Mouse (Mus musculus) hindbrain, embryonic 12.5 days (tissue): ENCODE data around the gene Tmem192. TPM values are rescaled to one million over a fixed set of nuclear protein-coding genes. Genes with fewer than 3 reads are reported as not detected.

ENCODE experiments used
- ATAC-seq: fragments of 200-750 bp; cut with Nextera tagmentation; 2 replicates; pipeline ENCODE4 v1.8.0; 2017; ENCODE audit warnings: moderate TSS enrichment; ENCODE audit not compliant: low FRiP score
- H3K27ac ChIP-seq: fragments of 300-500 bp; sonication (generic); 2 replicates; pipeline ENCODE4 v1.5.1; 2016; ENCODE audit warnings: mild to moderate bottlenecking
- H3K27me3 ChIP-seq: fragments of 300-500 bp; sonication (generic); 2 replicates; pipeline ENCODE4 v1.6.1; 2016; ENCODE audit warnings: mild to moderate bottlenecking
- H3K36me3 ChIP-seq: fragments of 300-500 bp; sonication (generic); 2 replicates; pipeline ENCODE4 v1.6.1; 2016; ENCODE audit warnings: mild to moderate bottlenecking
- H3K4me1 ChIP-seq: fragments of 300-500 bp; sonication (generic); 2 replicates; pipeline ENCODE4 v1.6.1; 2016
- H3K4me2 ChIP-seq: fragments of 300-500 bp; sonication (generic); replicated peaks from 2 replicates; pipeline ENCODE4 v1.6.1; 2016; ENCODE audit warnings: mild to moderate bottlenecking
- H3K4me3 ChIP-seq: fragments of 300-500 bp; sonication (generic); 2 replicates; pipeline ENCODE4 v1.5.1; 2016; ENCODE audit warnings: mild to moderate bottlenecking
- H3K9ac ChIP-seq: fragments of 300-500 bp; sonication (generic); 2 replicates; pipeline ENCODE4 v1.6.1; 2016; ENCODE audit warnings: mild to moderate bottlenecking, moderate library complexity
- H3K9me3 ChIP-seq: fragments of 300-500 bp; sonication (generic); replicated peaks from 2 replicates; pipeline ENCODE4 v1.6.1; 2016; ENCODE audit warnings: mild to moderate bottlenecking
- WGBS: fragments of 180-500 bp; shearing (Covaris S2); methylation state at CpG from one replicate; pipeline ENCODE4 v1.1.7; 2016; 5-methylcytosine and 5-hydroxymethylcytosine counted together
- polyA plus RNA-seq: library from polyadenylated mRNA; unstranded; fragments of >200 nt; fragmentation: Nextera tagmentation; extraction: Ambion mirVana; gene quantifications from 2 replicates; pipeline ENCODE4 v1.2.1, GENCODE M21; 2016

The Tmem192 gene
- polyA plus RNA-seq: 20.6 and 21.6 TPM in 2 replicates

- no peaks in the 10 kb centered on the region; the same call in 1 of the 2 replicates for H3K27me3 ChIP-seq
- peaks cover 6% of the 10 kb centered on the region; the same call in 1 of the 2 replicates for H3K4me1 ChIP-seq
- no peaks in the 10 kb centered on the region for H3K9me3 ChIP-seq
- ATAC-seq: peak; percentile 96
- H3K4me3 ChIP-seq: peak within 1 kb of the TSS; percentile 79
- H3K4me2 ChIP-seq: peak within 1 kb of the TSS; percentile 57
- no peaks in the 10 kb centered on the region for H3K36me3 ChIP-seq
- H3K9ac ChIP-seq: peak within 1 kb of the TSS; percentile 65
- peak within 1 kb of the TSS; percentile 70 for H3K27ac ChIP-seq
- WGBS: 2% methylated on average over 68 of the region's 73 CpGs
Observed at GRCm38 (mm10) chr8:64946820-64947697, at the start of gene Tmem192. Tmem192 (plus strand) TSS chr8:64947185.

- 52% methylated on average over 4 of the region's 4 CpGs for WGBS
- Histone ChIP-seq H3K4me1 (no peaks in the 10 kb centered on the region), H3K9me3 (no peaks in the 10 kb centered on the region)
Observed at GRCm38 (mm10) chr8:64898710-64899109, 48.3 kb upstream of the Tmem192 start.

GRCm38 (mm10) chr8:64900645-64901044 is 46.3 kb upstream of the Tmem192 start:
- no peak overlapping the region for H3K27ac ChIP-seq
- H3K4me3 ChIP-seq: no peak overlapping the region
- no peak for ATAC-seq
- no peaks in the 10 kb centered on the region for H3K4me1 ChIP-seq
- H3K9ac ChIP-seq: no peak overlapping the region
- 90% methylated on average over 3 of the region's 3 CpGs for WGBS
- no peak overlapping the region for H3K4me2 ChIP-seq
- H3K9me3 ChIP-seq: no peaks in the 10 kb centered on the region
- H3K36me3 ChIP-seq: no peaks in the 10 kb centered on the region
- no peaks in the 10 kb centered on the region for H3K27me3 ChIP-seq

More at GRCm38 (mm10) chr8:64898710-64899109, 48.3 kb upstream of the Tmem192 start:
- ATAC-seq: no peak
- H3K36me3 ChIP-seq: no peaks in the 10 kb centered on the region
- no peak overlapping the region for H3K9ac ChIP-seq
- H3K4me3 ChIP-seq: no peak overlapping the region
- no peak overlapping the region for H3K4me2 ChIP-seq
- no peak overlapping the region for H3K27ac ChIP-seq
- no peaks in the 10 kb centered on the region for H3K27me3 ChIP-seq

- no peak overlapping the region for H3K4me2 ChIP-seq
- no peaks in the 10 kb centered on the region for H3K27me3 ChIP-seq
- H3K27ac ChIP-seq: no peak overlapping the region
- H3K4me3 ChIP-seq: no peak overlapping the region
- ATAC-seq: no peak
- H3K9me3 ChIP-seq: no peaks in the 10 kb centered on the region
- H3K4me1 ChIP-seq: no peaks in the 10 kb centered on the region
- WGBS: 59% methylated on average over 7 of the region's 7 CpGs
- no peaks in the 10 kb centered on the region for H3K36me3 ChIP-seq
- no peak overlapping the region for H3K9ac ChIP-seq
Observed at GRCm38 (mm10) chr8:64901527-64902156, 45.3 kb upstream of the Tmem192 start.

- ATAC-seq: no peak
Observed at GRCm38 (mm10) chr8:64902191-64902590, 44.8 kb upstream of the Tmem192 start.

GRCm38 (mm10) chr8:64903778-64904177 is 43.2 kb upstream of the Tmem192 start:
- 63% methylated on average over 3 of the region's 3 CpGs for WGBS
- H3K9me3 ChIP-seq: no peaks in the 10 kb centered on the region

More at GRCm38 (mm10) chr8:64902191-64902590, 44.8 kb upstream of the Tmem192 start:
- no peaks in the 10 kb centered on the region for H3K27me3 ChIP-seq
- WGBS: 58% methylated on average over 12 of the region's 12 CpGs
- H3K9me3 ChIP-seq: no peaks in the 10 kb centered on the region
- H3K4me1 ChIP-seq: no peaks in the 10 kb centered on the region
- H3K36me3 ChIP-seq: no peaks in the 10 kb centered on the region
- no peak overlapping the region for H3K27ac ChIP-seq
- no peak overlapping the region for H3K4me3 ChIP-seq
- H3K4me2 ChIP-seq: no peak overlapping the region
- no peak overlapping the region for H3K9ac ChIP-seq

GRCm38 (mm10) chr8:64910026-64910425 is 37.0 kb upstream of the Tmem192 start:
- Histone ChIP-seq H3K9ac (no peak overlapping the region), H3K9me3 (no peaks in the 10 kb centered on the region), H3K4me1 (no peaks in the 10 kb centered on the region), H3K4me2 (no peak overlapping the region), H3K4me3 (no peak overlapping the region), H3K36me3 (no peaks in the 10 kb centered on the region), H3K27ac (no peak overlapping the region), H3K27me3 (no peaks in the 10 kb centered on the region)
- WGBS: 91% methylated on average over 2 of the region's 2 CpGs
- no peak for ATAC-seq

More at GRCm38 (mm10) chr8:64903778-64904177, 43.2 kb upstream of the Tmem192 start:
- Histone ChIP-seq H3K4me2 (no peak overlapping the region), H3K27ac (no peak overlapping the region), H3K4me1 (no peaks in the 10 kb centered on the region), H3K27me3 (no peaks in the 10 kb centered on the region), H3K36me3 (no peaks in the 10 kb centered on the region), H3K4me3 (no peak overlapping the region), H3K9ac (no peak overlapping the region)
- ATAC-seq: no peak

GRCm38 (mm10) chr8:64916793-64917192 is 30.2 kb upstream of the Tmem192 start:
- peak; percentile 54; the same call in 1 of the 2 replicates for ATAC-seq
- H3K27ac ChIP-seq: no peak overlapping the region
- WGBS: 68% methylated on average over 5 of the region's 5 CpGs

GRCm38 (mm10) chr8:64923329-64923728 is 23.7 kb upstream of the Tmem192 start:
- no peak overlapping the region for H3K27ac ChIP-seq
- no peak overlapping the region for H3K4me3 ChIP-seq
- H3K9me3 ChIP-seq: no peaks in the 10 kb centered on the region
- no peaks in the 10 kb centered on the region for H3K27me3 ChIP-seq
- H3K9ac ChIP-seq: no peak overlapping the region
- WGBS: 72% methylated on average over 3 of the region's 3 CpGs
- no peak for ATAC-seq
- H3K36me3 ChIP-seq: no peaks in the 10 kb centered on the region
- H3K4me2 ChIP-seq: no peak overlapping the region
- H3K4me1 ChIP-seq: no peaks in the 10 kb centered on the region

More at GRCm38 (mm10) chr8:64916793-64917192, 30.2 kb upstream of the Tmem192 start:
- no peak overlapping the region for H3K4me3 ChIP-seq
- H3K4me1 ChIP-seq: no peaks in the 10 kb centered on the region
- H3K9me3 ChIP-seq: no peaks in the 10 kb centered on the region
- H3K4me2 ChIP-seq: no peak overlapping the region
- H3K36me3 ChIP-seq: no peaks in the 10 kb centered on the region
- no peak overlapping the region for H3K9ac ChIP-seq
- H3K27me3 ChIP-seq: no peaks in the 10 kb centered on the region

GRCm38 (mm10) chr8:64925762-64926161 is 21.2 kb upstream of the Tmem192 start:
- no peak for ATAC-seq
- Histone ChIP-seq H3K27me3 (no peaks in the 10 kb centered on the region), H3K36me3 (no peaks in the 10 kb centered on the region)

GRCm38 (mm10) chr8:64926355-64926754 is 20.6 kb upstream of the Tmem192 start:
- 57% methylated on average over 3 of the region's 3 CpGs for WGBS
- H3K4me3 ChIP-seq: no peak overlapping the region
- ATAC-seq: no peak
- H3K9ac ChIP-seq: no peak overlapping the region
- no peak overlapping the region for H3K27ac ChIP-seq
- no peaks in the 10 kb centered on the region for H3K36me3 ChIP-seq
- H3K27me3 ChIP-seq: no peaks in the 10 kb centered on the region
- no peaks in the 10 kb centered on the region for H3K4me1 ChIP-seq
- H3K9me3 ChIP-seq: no peaks in the 10 kb centered on the region
- no peak overlapping the region for H3K4me2 ChIP-seq

More at GRCm38 (mm10) chr8:64925762-64926161, 21.2 kb upstream of the Tmem192 start:
- 86% methylated on average over 4 of the region's 4 CpGs for WGBS
- no peaks in the 10 kb centered on the region for H3K4me1 ChIP-seq
- no peak overlapping the region for H3K9ac ChIP-seq
- no peak overlapping the region for H3K27ac ChIP-seq
- H3K4me3 ChIP-seq: no peak overlapping the region
- no peak overlapping the region for H3K4me2 ChIP-seq
- H3K9me3 ChIP-seq: no peaks in the 10 kb centered on the region

GRCm38 (mm10) chr8:64928938-64929337 is 18.0 kb upstream of the Tmem192 start:
- Histone ChIP-seq H3K9me3 (no peaks in the 10 kb centered on the region), H3K36me3 (no peaks in the 10 kb centered on the region), H3K4me1 (no peaks in the 10 kb centered on the region), H3K27me3 (no peaks in the 10 kb centered on the region), H3K4me3 (no peak overlapping the region), H3K27ac (no peak overlapping the region), H3K9ac (no peak overlapping the region), H3K4me2 (no peak overlapping the region)
- WGBS: 75% methylated on average over 6 of the region's 6 CpGs
- no peak for ATAC-seq
